Mouse (Mus musculus): ENCODE measurements around the gene Npas3.
A peak's percentile ranks its signal among the peaks of the same experiment; 100 is the strongest.

Gene Npas3

DNA sequence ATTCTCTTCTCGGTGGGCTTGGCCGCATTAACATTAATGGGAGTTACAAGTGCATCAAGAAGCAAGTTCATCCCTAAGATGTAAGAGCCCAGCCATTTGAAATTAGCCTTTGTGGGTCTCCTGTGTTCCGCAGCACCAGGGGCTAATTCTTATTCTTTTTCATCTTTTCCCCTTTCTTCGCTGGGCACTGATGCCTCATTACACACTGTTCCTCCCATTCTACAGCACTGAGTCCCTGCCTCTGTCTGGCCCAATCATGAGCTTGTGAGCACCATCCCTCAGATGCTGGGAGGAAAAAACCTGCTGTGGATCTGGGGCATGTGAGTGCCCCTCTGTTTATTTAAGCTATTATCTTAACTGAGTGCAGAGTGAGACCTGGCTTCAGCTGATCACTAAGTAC is 633.2 kb downstream of the Npas3 start:
- no peak for DNase-seq

DNA sequence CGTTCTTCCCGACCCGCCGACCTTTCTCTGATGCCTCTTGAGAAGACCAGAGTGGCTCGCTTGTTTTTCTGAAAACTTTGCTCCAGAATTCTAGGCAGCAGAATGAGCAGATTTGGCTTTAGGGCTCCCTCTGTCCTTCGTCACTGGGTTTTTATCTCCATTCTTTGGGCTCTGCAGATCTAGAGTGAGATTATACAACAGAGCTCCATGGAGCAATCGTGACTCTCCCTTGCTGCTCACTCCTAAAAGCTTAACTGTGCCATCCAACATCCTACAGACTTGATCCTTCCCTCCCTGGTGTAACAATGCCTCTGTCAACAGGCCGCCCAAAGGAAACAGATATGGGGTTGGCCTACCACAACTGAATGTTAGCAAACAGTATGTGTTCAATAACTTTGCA is 634.4 kb downstream of the Npas3 start:
- no peak for DNase-seq

GRCm38 (mm10) chr12:53888624-53889023 is 640.1 kb downstream of the Npas3 start:
- no peak for DNase-seq

DNA sequence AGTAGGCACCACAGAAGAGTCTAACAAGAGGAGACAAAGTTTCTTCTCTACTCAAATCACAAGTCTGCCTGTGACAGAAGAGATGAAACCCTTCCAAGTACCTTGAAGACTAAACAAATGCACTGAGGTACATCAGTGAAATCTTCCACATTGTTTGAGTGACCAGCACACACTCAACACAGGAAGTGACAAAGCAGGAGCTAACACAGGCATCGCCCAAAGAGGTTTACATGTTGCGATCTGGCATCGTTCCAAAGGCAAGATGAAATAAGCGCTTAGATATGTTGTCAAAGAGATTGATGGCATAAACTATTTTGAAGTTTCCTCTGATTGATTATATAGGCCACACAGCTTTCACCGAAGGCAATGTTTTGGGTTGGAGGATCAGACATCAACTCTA is 647.4 kb downstream of the Npas3 start:
- no peak for DNase-seq

DNA sequence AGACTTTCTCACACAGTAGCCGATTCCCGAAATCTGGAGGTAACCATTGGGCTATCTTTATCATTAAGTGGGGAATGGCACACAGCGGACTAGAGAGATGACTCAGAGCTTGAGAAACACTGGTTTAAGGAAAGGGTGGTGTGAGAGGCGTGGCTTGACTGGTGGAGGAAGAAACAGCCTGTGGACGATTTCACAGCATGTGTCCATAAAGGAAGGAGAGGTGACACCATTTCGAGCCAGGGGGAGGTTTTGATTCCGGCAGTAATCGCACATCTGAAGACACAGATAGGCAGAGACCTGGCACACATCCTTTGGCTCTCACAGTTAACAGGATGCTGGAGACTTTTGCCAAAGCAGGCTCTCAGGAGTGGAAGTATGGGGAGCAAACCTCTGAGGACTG is 660.3 kb downstream of the Npas3 start:
- no peak for DNase-seq

DNA sequence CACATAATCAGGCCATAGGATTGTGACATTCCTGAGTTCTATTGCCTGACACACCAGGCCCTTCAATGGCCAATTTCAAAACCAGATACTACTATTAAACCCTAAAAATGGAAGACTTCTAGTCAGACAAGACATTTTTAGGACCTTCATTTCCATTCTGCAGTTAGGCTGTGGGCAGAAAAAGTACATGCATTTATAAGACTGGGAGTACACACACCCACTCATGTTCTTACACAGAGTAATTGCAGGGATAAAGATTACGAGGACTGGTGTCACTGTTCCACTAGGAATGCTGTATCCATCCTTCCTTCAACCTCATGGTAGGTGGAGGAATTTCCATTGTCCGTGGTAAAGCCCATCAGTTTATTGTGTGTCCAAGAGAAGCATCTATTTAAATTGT is 661.7 kb downstream of the Npas3 start:
- no peak for DNase-seq

- DNase-seq, result no peak
Measured at GRCm38 (mm10) chr12:53922153-53922552, 673.7 kb downstream of the Npas3 start.

DNA sequence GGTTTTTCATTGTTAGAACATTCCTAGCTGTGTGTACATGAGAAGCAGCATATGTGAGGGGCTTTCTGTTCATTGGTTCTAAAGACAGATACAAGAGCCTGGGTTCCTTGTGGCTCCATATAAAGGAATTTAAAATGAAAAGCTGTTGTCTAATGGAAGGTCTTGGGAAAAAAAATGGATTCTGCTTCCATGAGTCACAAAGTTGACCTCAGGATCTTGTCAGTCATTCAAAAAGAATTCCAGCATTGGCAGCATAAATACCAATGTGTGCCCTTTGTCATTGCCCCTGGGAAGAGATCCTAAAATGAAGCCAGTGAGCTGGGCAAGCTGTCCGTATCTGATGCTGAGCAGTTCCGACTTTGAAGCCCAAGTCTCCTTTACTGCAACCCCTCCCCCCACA is 700.3 kb downstream of the Npas3 start:
- DNase-seq, result no peak

- DNase-seq, result no peak
Measured at GRCm38 (mm10) chr12:53962004-53962403, 713.5 kb downstream of the Npas3 start.

GRCm38 (mm10) chr12:53963534-53963933 is 715.1 kb downstream of the Npas3 start:
- no peak for DNase-seq

GRCm38 (mm10) chr12:53969378-53970174 is 721.1 kb downstream of the Npas3 start:
- DNase-seq, result no peak

DNA sequence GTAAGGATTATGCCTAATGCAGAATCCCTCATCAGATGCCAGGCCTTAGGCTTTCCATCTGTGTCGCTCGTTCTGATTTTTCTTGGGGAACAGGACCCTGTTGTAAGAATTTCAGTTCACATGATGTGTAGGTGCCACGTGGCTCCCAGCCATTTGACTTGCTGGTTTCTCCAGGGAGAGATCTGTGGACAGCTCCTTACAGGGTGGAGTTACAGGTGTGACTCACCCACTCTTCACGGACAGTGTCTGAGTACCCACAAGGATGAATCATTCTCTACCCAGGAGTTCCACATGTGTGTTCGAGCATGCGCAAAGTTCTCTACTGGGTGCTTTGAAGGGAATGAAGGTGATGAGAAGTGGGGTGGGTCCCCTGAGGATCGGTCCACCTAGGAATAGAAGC is 722.2 kb downstream of the Npas3 start:
- DNase-seq, result no peak

GRCm38 (mm10) chr12:53973414-53973813 is 724.9 kb downstream of the Npas3 start:
- DNase-seq, result no peak

DNA sequence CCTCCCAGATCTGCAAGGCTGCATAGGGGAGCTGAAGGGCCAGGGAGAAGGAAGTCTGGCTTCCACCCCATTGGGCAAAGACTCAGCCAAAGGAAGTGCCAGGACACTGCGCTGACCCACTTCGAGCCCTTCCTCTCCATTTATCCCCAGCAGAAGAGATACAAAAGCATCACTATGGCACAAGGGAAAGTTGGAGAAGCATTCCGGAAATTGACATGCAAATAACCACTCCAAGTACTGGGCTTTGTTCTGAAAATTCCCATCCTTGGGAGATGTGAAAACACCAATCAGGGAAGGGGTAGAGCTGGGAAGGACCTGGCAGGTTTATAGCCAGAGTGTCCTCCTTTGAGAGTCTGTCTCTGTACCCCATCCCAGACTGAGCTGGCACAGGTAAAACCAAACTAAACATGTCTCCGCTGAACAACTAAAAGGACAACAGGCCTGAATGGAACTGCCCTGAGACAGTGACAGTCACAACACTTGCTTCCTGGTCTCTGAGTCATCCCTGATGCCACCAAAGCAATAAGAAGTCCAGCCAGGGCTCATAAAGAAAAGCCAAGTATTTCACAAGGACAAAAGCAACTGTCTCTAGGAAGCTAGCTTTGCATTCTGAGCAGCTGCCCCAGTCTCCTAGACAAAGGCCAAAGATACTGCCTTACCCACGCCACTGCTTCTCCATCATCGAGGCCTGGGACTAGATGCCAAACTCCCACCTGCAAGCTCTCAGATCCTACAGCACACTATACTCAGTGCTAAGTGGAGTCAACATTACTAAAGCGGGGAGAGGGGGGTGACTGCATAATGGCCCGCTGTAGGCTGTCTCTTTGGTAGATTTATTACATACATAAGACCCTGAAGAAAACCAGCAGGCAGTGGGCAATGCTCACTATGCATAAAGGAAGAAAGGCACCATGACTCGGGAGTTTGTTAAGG is 733.4 kb downstream of the Npas3 start:
- peak; percentile 10 to 12 for DNase-seq

DNA sequence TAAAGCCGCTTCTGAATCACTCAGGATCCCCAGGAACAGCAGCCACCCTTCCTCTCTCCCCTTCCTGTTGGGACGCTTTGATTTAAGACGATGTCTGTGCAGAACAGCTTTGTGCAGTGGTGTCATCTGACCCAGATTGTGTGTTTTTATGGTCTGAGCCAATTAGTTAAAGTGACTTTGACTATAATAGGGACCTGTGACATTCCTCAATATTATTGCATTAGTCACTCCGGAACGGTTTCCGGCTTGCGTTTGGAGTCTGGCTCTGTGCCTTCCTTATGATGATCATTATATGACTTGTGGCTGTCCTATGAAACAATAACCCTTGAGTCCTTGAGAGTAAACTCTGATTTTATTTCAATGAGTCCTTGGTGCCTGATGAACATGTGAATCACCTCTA is 735.5 kb downstream of the Npas3 start:
- DNase-seq, result no peak

- DNase-seq, result no peak
Measured at GRCm38 (mm10) chr12:53985851-53986842, 737.7 kb downstream of the Npas3 start.

- no peak for DNase-seq
Measured at GRCm38 (mm10) chr12:53992411-53992810, 743.9 kb downstream of the Npas3 start.

DNA sequence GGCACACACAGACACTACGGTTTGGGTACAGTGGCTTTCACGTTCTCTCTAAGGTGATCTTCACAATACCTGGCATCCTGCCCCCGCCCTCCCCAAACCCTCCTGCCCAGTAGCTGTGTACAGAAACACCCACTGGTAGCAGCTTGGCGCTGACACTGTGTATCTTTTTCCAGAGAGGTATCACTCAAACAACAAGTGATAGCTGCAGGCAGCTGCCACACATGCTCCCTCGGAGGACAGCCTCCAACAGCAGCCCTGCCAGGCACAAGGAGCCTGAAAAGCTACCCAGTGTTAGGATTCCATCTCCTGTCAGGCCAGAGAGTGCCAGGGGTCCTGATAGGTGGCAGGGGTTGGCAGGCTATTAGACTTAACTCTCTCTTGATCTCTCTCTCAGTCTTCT is 747.2 kb downstream of the Npas3 start:
- DNase-seq, result no peak

DNA sequence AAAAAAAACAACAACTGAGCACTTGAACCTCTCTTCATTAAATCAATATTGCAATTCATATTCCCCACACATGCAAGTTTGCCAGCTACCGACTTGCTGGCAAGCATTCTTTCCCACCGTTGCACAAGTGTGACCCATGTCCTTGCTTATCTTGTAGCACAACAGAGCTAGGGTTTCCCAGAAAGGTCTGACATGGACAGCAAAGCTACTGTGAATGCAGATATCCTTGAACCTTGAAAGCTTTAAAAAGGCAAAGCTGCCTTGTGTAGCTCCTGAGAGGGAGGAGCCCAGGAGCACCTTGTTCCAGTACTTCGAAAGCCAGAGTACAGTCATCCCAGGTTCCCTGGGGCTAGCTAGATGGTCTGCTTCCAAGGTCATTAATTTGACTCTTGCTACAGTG is 748.7 kb downstream of the Npas3 start:
- no peak for DNase-seq

GRCm38 (mm10) chr12:53999647-54000637 is 751.5 kb downstream of the Npas3 start:
- DNase-seq, result no peak

GRCm38 (mm10) chr12:54002496-54002895 is 754.0 kb downstream of the Npas3 start:
- no peak for DNase-seq

Measured in cerebellum, postnatal 36 days (tissue).